Mouse (Mus musculus): Measurements from ENCODE around the gene Thpo.
A peak's percentile ranks its signal among the peaks of the same experiment; 100 is the strongest.

Thpo gene

GRCm38 (mm10) chr16:20724338-20724748 is 10.0 kb downstream of the Thpo start:
- DNase-seq (ENCODE audit: low spot score): no peak

GRCm38 (mm10) chr16:20723247-20723646 is 11.1 kb downstream of the Thpo start:
- DNase-seq (ENCODE audit: low spot score): no peak

GRCm38 (mm10) chr16:20722736-20723135 is 11.6 kb downstream of the Thpo start:
- DNase-seq (ENCODE audit: low spot score): no peak

- no peak for DNase-seq (ENCODE audit: low spot score)
Measured at GRCm38 (mm10) chr16:20721808-20722207, 12.5 kb downstream of the Thpo start.

- no peak for DNase-seq (ENCODE audit: low spot score)
Measured at GRCm38 (mm10) chr16:20717978-20718670, 16.2 kb downstream of the Thpo start.

GRCm38 (mm10) chr16:20717181-20717977 is 16.9 kb downstream of the Thpo start, which contains the start of the genes Polr2h and Clcn2:
Gene Polr2h, plus strand, starts transcription at chr16:20717665.
Gene Clcn2, minus strand, starts transcription at chr16:20717746.
- DNase-seq (ENCODE audit: low spot score): peak; percentile 96

GRCm38 (mm10) chr16:20716841-20717180 is 17.5 kb downstream of the Thpo start:
- DNase-seq (ENCODE audit: low spot score): no peak

GRCm38 (mm10) chr16:20715976-20716840 is 18.1 kb downstream of the Thpo start:
- DNase-seq (ENCODE audit: low spot score): peak; percentile 74

GRCm38 (mm10) chr16:20715566-20715965 is 18.7 kb downstream of the Thpo start:
- DNase-seq (ENCODE audit: low spot score): no peak

GRCm38 (mm10) chr16:20715161-20715560 is 19.1 kb downstream of the Thpo start:
- DNase-seq (ENCODE audit: low spot score): no peak

GRCm38 (mm10) chr16:20714307-20715080 is 19.8 kb downstream of the Thpo start:
- no peak for DNase-seq (ENCODE audit: low spot score)

GRCm38 (mm10) chr16:20712889-20713288 is 21.4 kb downstream of the Thpo start:
- DNase-seq (ENCODE audit: low spot score): no peak

GRCm38 (mm10) chr16:20712190-20712589 is 22.1 kb downstream of the Thpo start:
- DNase-seq (ENCODE audit: low spot score): no peak

GRCm38 (mm10) chr16:20710810-20711209 is 23.5 kb downstream of the Thpo start:
- no peak for DNase-seq (ENCODE audit: low spot score)

- no peak for DNase-seq (ENCODE audit: low spot score)
Measured at GRCm38 (mm10) chr16:20710370-20710769, 23.9 kb downstream of the Thpo start.

- no peak for DNase-seq (ENCODE audit: low spot score)
Measured at GRCm38 (mm10) chr16:20708939-20709734, 25.2 kb downstream of the Thpo start.

- no peak for DNase-seq (ENCODE audit: low spot score)
Measured at GRCm38 (mm10) chr16:20708220-20708938, 25.9 kb downstream of the Thpo start.

GRCm38 (mm10) chr16:20706407-20707055 is 27.8 kb downstream of the Thpo start:
- DNase-seq (ENCODE audit: low spot score): no peak

- no peak for DNase-seq (ENCODE audit: low spot score)
Measured at GRCm38 (mm10) chr16:20705786-20706185, 28.5 kb downstream of the Thpo start.

Data from left cerebral cortex, adult 11 months (tissue).